Comparison of ENCODE assay signal across 16 mouse cellular contexts in genomic region chr7:66297656-66298021, GRCm38 (mm10).
"Had no signal": no experiment of that assay in that cellular context is flagged by ENCODE, and none has a peak within 500 bp of the region (broad histone marks: within the 10 kb centered on the region; RNA-seq: fewer than 3 reads in every experiment).

No protein-coding gene starts in this region.

- DNase-seq: kidney, adult 18-20 months; kidney, adult 9 months; kidney, postnatal 14 days; layer of hippocampus, postnatal 36 days; liver, embryonic 13.5 days; lung, adult 2 months; lung, postnatal 14 days; lung, postnatal 4 days; right cerebral cortex, postnatal 25 days; spleen, adult 18-20 months; thymus, postnatal 25 days had no signal

- H3K4me2 ChIP-seq: limb, embryonic 12.5 days; liver, embryonic 13.5 days; midbrain, embryonic 11.5 days; stomach, embryonic 15.5 days had no signal

- H3K4me3 ChIP-seq: left cerebral cortex, adult 2 months; limb, embryonic 12.5 days; liver, embryonic 13.5 days; stomach, embryonic 15.5 days had no signal

- H3K4me1 ChIP-seq: stomach, embryonic 15.5 days had no signal

- H3K27me3 ChIP-seq: limb, embryonic 12.5 days; liver, embryonic 13.5 days; stomach, embryonic 15.5 days had no signal

- ATAC-seq: intestine, embryonic 16.5 days had no signal

- H3K9ac ChIP-seq: limb, embryonic 12.5 days; liver, embryonic 13.5 days; stomach, embryonic 15.5 days had no signal

- H3K9me3 ChIP-seq: limb, embryonic 12.5 days; liver, embryonic 13.5 days; stomach, embryonic 15.5 days had no signal

- H3K27ac ChIP-seq: left cerebral cortex, adult 2 months; limb, embryonic 12.5 days; liver, embryonic 13.5 days; stomach, embryonic 15.5 days had no signal
